Mouse (Mus musculus): Measurements from ENCODE around the gene Tnks1bp1. TPM values are rescaled to one million over a fixed set of nuclear protein-coding genes. Genes with fewer than 3 reads are reported as not detected.

The Tnks1bp1 gene
- polyA plus RNA-seq, 2 experiments: 17.0 to 85.9 TPM

GRCm38 (mm10) chr2:85098014-85098413 lies 50.2 kb downstream of the Tnks1bp1 start:
- no peak for ATAC-seq (ENCODE audit: low FRiP score, low read depth)
- Histone ChIP-seq H3K36me3 (ENCODE audit: control insufficient read depth, insufficient read depth, low read length) (no peaks in the 10 kb centered on the region), H3K9me3 (ENCODE audit: control insufficient read depth, low read length) (no peaks in the 10 kb centered on the region), H3K27ac (replicated peaks; ENCODE audit: low read depth, low read length) (no peak overlapping the region), H3K4me1 (ENCODE audit: control insufficient read depth, insufficient read depth, low read length) (no peaks in the 10 kb centered on the region), H3K27me3 (ENCODE audit: control insufficient read depth, insufficient read depth, low read length) (no peaks in the 10 kb centered on the region), H3K4me3 (replicated peaks; ENCODE audit: low read length) (no peak overlapping the region), H3K4me2 (replicated peaks; ENCODE audit: low read depth, low read length, severe bottlenecking) (no peak overlapping the region), H3K9ac (ENCODE audit: low read depth, low read length, severe bottlenecking) (no peak overlapping the region)
- DNase-seq (ENCODE audit: low spot score): no peak
- 65% methylated on average over 2 of the region's 2 CpGs for WGBS
- TF ChIP-seq POLR2A (IDR thresholded peaks at IDR 0.05; ENCODE audit: borderline replicate concordance, extremely low read depth, insufficient read depth, insufficient read length): no peak

- no peaks in the 10 kb centered on the region for H3K36me3 ChIP-seq (ENCODE audit: control insufficient read depth, insufficient read depth, low read length)
- WGBS: 58% methylated on average over 7 of the region's 7 CpGs
- DNase-seq (ENCODE audit: low spot score): no peak
Observed at GRCm38 (mm10) chr2:85098824-85099511, 51.1 kb downstream of the Tnks1bp1 start.

GRCm38 (mm10) chr2:85103201-85103600 lies 55.4 kb downstream of the Tnks1bp1 start:
- no peaks in the 10 kb centered on the region for H3K27me3 ChIP-seq (ENCODE audit: control insufficient read depth, insufficient read depth, low read length)
- no peak for ATAC-seq (ENCODE audit: low FRiP score, low read depth)
- no peaks in the 10 kb centered on the region for H3K36me3 ChIP-seq (ENCODE audit: control insufficient read depth, insufficient read depth, low read length)
- no peak overlapping the region for H3K27ac ChIP-seq (replicated peaks; ENCODE audit: low read depth, low read length)
- H3K4me1 ChIP-seq (ENCODE audit: control insufficient read depth, insufficient read depth, low read length): peaks cover 2% of the 10 kb centered on the region; the same call in 1 of the 2 replicates
- H3K9ac ChIP-seq (ENCODE audit: low read depth, low read length, severe bottlenecking): no peak overlapping the region
- no peaks in the 10 kb centered on the region for H3K9me3 ChIP-seq (ENCODE audit: control insufficient read depth, low read length)
- WGBS: 82% methylated on average over 8 of the region's 8 CpGs
- no peak for TF ChIP-seq POLR2A (IDR thresholded peaks at IDR 0.05; ENCODE audit: borderline replicate concordance, extremely low read depth, insufficient read depth, insufficient read length)
- H3K4me2 ChIP-seq (replicated peaks; ENCODE audit: low read depth, low read length, severe bottlenecking): no peak overlapping the region
- DNase-seq (ENCODE audit: low spot score): no peak
- H3K4me3 ChIP-seq (replicated peaks; ENCODE audit: low read length): no peak overlapping the region

More at GRCm38 (mm10) chr2:85098824-85099511, 51.1 kb downstream of the Tnks1bp1 start:
- Histone ChIP-seq H3K27ac (replicated peaks; ENCODE audit: low read depth, low read length) (no peak overlapping the region), H3K4me1 (ENCODE audit: control insufficient read depth, insufficient read depth, low read length) (no peaks in the 10 kb centered on the region), H3K9ac (ENCODE audit: low read depth, low read length, severe bottlenecking) (no peak overlapping the region), H3K9me3 (ENCODE audit: control insufficient read depth, low read length) (no peaks in the 10 kb centered on the region), H3K4me2 (replicated peaks; ENCODE audit: low read depth, low read length, severe bottlenecking) (no peak overlapping the region), H3K27me3 (ENCODE audit: control insufficient read depth, insufficient read depth, low read length) (no peaks in the 10 kb centered on the region), H3K4me3 (replicated peaks; ENCODE audit: low read length) (no peak overlapping the region)
- no peak for ATAC-seq (ENCODE audit: low FRiP score, low read depth)
- TF ChIP-seq POLR2A (IDR thresholded peaks at IDR 0.05; ENCODE audit: borderline replicate concordance, extremely low read depth, insufficient read depth, insufficient read length): no peak

- Histone ChIP-seq H3K27me3 (ENCODE audit: control insufficient read depth, insufficient read depth, low read length) (no peaks in the 10 kb centered on the region), H3K27ac (replicated peaks; ENCODE audit: low read depth, low read length) (no peak overlapping the region), H3K4me2 (replicated peaks; ENCODE audit: low read depth, low read length, severe bottlenecking) (no peak overlapping the region), H3K4me3 (replicated peaks; ENCODE audit: low read length) (no peak overlapping the region), H3K9ac (ENCODE audit: low read depth, low read length, severe bottlenecking) (no peak overlapping the region), H3K36me3 (ENCODE audit: control insufficient read depth, insufficient read depth, low read length) (no peaks in the 10 kb centered on the region), H3K4me1 (ENCODE audit: control insufficient read depth, insufficient read depth, low read length) (peaks cover 2% of the 10 kb centered on the region; the same call in 1 of the 2 replicates), H3K9me3 (ENCODE audit: control insufficient read depth, low read length) (no peaks in the 10 kb centered on the region)
- ATAC-seq (ENCODE audit: low FRiP score, low read depth): no peak
- TF ChIP-seq POLR2A (IDR thresholded peaks at IDR 0.05; ENCODE audit: borderline replicate concordance, extremely low read depth, insufficient read depth, insufficient read length): no peak
- WGBS: 67% methylated on average over 11 of the region's 11 CpGs
- DNase-seq (ENCODE audit: low spot score): no peak
Observed at GRCm38 (mm10) chr2:85105426-85106013, 57.7 kb downstream of the Tnks1bp1 start.

GRCm38 (mm10) chr2:85106068-85106790 lies 58.4 kb downstream of the Tnks1bp1 start:
- no peak for TF ChIP-seq POLR2A (IDR thresholded peaks at IDR 0.05; ENCODE audit: borderline replicate concordance, extremely low read depth, insufficient read depth, insufficient read length)
- no peaks in the 10 kb centered on the region for H3K9me3 ChIP-seq (ENCODE audit: control insufficient read depth, low read length)
- H3K27ac ChIP-seq (replicated peaks; ENCODE audit: low read depth, low read length): no peak overlapping the region
- no peak overlapping the region for H3K4me2 ChIP-seq (replicated peaks; ENCODE audit: low read depth, low read length, severe bottlenecking)
- ATAC-seq (ENCODE audit: low FRiP score, low read depth) (no peak), DNase-seq (ENCODE audit: low spot score) (no peak)
- H3K4me1 ChIP-seq (ENCODE audit: control insufficient read depth, insufficient read depth, low read length): peaks cover 2% of the 10 kb centered on the region; the same call in 1 of the 2 replicates
- WGBS: 55% methylated on average over 7 of the region's 7 CpGs
- H3K4me3 ChIP-seq (replicated peaks; ENCODE audit: low read length): no peak overlapping the region
- no peaks in the 10 kb centered on the region for H3K27me3 ChIP-seq (ENCODE audit: control insufficient read depth, insufficient read depth, low read length)
- H3K9ac ChIP-seq (ENCODE audit: low read depth, low read length, severe bottlenecking): no peak overlapping the region
- no peaks in the 10 kb centered on the region for H3K36me3 ChIP-seq (ENCODE audit: control insufficient read depth, insufficient read depth, low read length)

Measured in limb, embryonic 14.5 days (tissue).